In the genomic region with DNA sequence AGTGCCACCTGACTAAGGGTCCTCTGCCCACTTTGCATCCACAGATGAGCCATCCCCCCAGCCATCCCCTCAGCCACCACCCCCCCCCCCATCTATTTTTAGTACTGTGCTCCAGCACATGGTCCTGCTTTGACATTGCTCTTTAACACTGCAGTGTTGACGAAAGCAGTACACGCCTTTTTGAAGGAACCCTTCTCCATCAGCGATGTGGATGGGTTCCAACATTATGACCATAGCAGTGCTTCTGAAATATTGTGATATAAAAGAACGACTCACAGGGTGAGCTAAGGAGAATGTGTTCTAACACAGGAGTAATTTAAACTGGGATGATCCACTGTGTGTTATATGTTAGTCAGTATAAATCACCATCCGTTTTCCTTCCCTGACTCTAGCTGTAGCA, we compare ENCODE assay signal across 24 mouse cellular contexts.
"Had no signal": no experiment of that assay in that cellular context is flagged by ENCODE, and none has a peak within 500 bp of the region (broad histone marks: within the 10 kb centered on the region; RNA-seq: fewer than 3 reads in every experiment).

No protein-coding gene starts in this region.

- H3K9ac ChIP-seq: heart, embryonic 12.5 days; hindbrain, embryonic 12.5 days; hindbrain, embryonic 14.5 days; intestine, embryonic 15.5 days; limb, embryonic 12.5 days had no signal

- H3K4me1 ChIP-seq: hindbrain, embryonic 12.5 days had no signal

- H3K27me3 ChIP-seq: heart, embryonic 12.5 days; hindbrain, embryonic 12.5 days had no signal

- ATAC-seq: hindbrain, embryonic 16.5 days; inflammation-experienced regulatory T-cells, adult 6 months; intestine, embryonic 15.5 days; intestine, postnatal 0 days had no signal

- H3K27ac ChIP-seq: gastrocnemius, adult 2 months; heart, adult 2 months; hindbrain, embryonic 10.5 days; hindbrain, embryonic 12.5 days; hindbrain, embryonic 14.5 days; intestine, embryonic 15.5 days; layer of hippocampus, adult 2 months; left cerebral cortex, adult 2 months; limb, embryonic 10.5 days; limb, embryonic 12.5 days had no signal

- DNase-seq: gastrocnemius, adult 2 months; gastrocnemius, postnatal 10 days; gastrocnemius, postnatal 25 days; heart, adult 2 months; heart, postnatal 4 days; kidney, adult 18-20 months; kidney, adult 8-10 months; kidney, postnatal 10 days; kidney, postnatal 25 days; kidney, postnatal 4 days; liver had no signal

- H3K4me2 ChIP-seq: heart, embryonic 12.5 days; hindbrain, embryonic 12.5 days; hindbrain, embryonic 14.5 days; intestine, embryonic 15.5 days; limb, embryonic 12.5 days had no signal

- H3K4me3 ChIP-seq: gastrocnemius, adult 2 months; heart, adult 2 months; heart, embryonic 10.5 days; heart, embryonic 12.5 days; hindbrain, embryonic 10.5 days; hindbrain, embryonic 12.5 days; intestine, embryonic 15.5 days; layer of hippocampus, adult 2 months; left cerebral cortex, adult 2 months; limb, embryonic 10.5 days; limb, embryonic 12.5 days had no signal

- H3K9me3 ChIP-seq: heart, embryonic 10.5 days; heart, embryonic 12.5 days; hindbrain, embryonic 10.5 days; hindbrain, embryonic 12.5 days; intestine, embryonic 15.5 days; limb, embryonic 10.5 days; limb, embryonic 12.5 days had no signal

- H3K36me3 ChIP-seq: heart, embryonic 10.5 days; heart, embryonic 12.5 days; hindbrain, embryonic 10.5 days; hindbrain, embryonic 12.5 days; intestine, embryonic 15.5 days; limb, embryonic 10.5 days; limb, embryonic 12.5 days had no signal
